Mouse (Mus musculus) olfactory bulb, adult 2 months (tissue): ENCODE data around the gene Gnai2. TPM values are rescaled to one million over a fixed set of nuclear protein-coding genes. Genes with fewer than 3 reads are reported as not detected.

Source experiments
- H3K27ac ChIP-seq: fragments of 200-500 bp; 2 replicates; pipeline ENCODE4 v1.5.1; 2012; ENCODE audit warnings: low read depth, low read length; ENCODE audit not compliant: insufficient read depth
- H3K4me1 ChIP-seq: fragments of 200-500 bp; 2 replicates; pipeline ENCODE4 v1.6.1; 2012; ENCODE audit warnings: low read length; ENCODE audit not compliant: control insufficient read depth, insufficient read depth
- H3K4me3 ChIP-seq: fragments of 200-500 bp; 2 replicates; pipeline ENCODE4 v1.5.1; 2012; ENCODE audit warnings: mild to moderate bottlenecking, low read depth, low read length, moderate library complexity; ENCODE audit not compliant: insufficient read depth
- CTCF ChIP-seq: fragments of 200-500 bp; IDR thresholded peaks from 2 replicates; pipeline ENCODE4 v1.5.1; 2012; ENCODE audit warnings: low read depth, mild to moderate bottlenecking, low read length, moderate library complexity; ENCODE audit not compliant: insufficient read depth
- POLR2A ChIP-seq: fragments of 200-500 bp; IDR thresholded peaks from 2 replicates; pipeline ENCODE4 v1.6.1; 2012; ENCODE audit warnings: mild to moderate bottlenecking, low read depth, low read length, moderate library complexity; ENCODE audit not compliant: insufficient read depth
- WGBS: fragments of 180-500 bp; shearing (Covaris S2); methylation state at CpG from one replicate; pipeline ENCODE4 v1.1.7; 2018; 5-methylcytosine and 5-hydroxymethylcytosine counted together
- polyA plus RNA-seq: library from polyadenylated mRNA; stranded (reverse); fragments of >200 nt; gene quantifications from 2 replicates; pipeline ENCODE4 v1.2.4, GENCODE M21; 2012; ENCODE audit warnings: low replicate concordance; ENCODE audit not compliant: missing spikeins, insufficient read depth, insufficient read length

The Gnai2 gene
- polyA plus RNA-seq, 1 experiment = 1,429 TPM

DNA sequence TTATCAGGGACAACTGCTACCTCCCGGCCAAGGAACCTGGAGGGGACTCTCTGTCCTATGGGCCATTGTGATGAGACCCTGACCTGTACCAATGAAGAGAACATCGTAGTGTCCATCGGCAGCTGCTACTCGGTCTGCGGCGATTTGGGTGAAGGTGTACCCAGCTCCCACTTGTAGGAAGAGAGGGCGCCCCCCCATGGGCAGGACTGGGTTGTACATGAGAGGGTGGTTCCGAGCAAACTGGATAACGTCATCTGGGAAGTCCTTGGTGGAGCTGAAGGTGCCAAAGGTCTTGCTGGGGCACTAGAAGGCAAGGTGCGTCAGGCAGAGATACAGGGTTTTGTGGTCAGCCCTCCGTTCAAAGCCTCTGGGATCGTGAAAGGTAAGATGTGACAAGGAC, 34.4 kb downstream of the Gnai2 start:
- no peak for TF ChIP-seq CTCF
- no peak for TF ChIP-seq POLR2A
- no peak overlapping the region for H3K4me3 ChIP-seq
- 78% methylated on average over 12 of the region's 12 CpGs for WGBS
- H3K4me1 ChIP-seq = peaks cover 5% of the 10 kb centered on the region; the same call in 1 of the 2 replicates
- H3K27ac ChIP-seq = no peak overlapping the region

- WGBS = 73% methylated on average over 14 of the region's 14 CpGs
- Histone ChIP-seq H3K27ac (no peak overlapping the region), H3K4me1 (peaks cover 5% of the 10 kb centered on the region; the same call in 1 of the 2 replicates), H3K4me3 (no peak overlapping the region)
- TF ChIP-seq CTCF = no peak
- TF ChIP-seq POLR2A = no peak
Observed at GRCm38 (mm10) chr9:107599842-107600241, 35.3 kb downstream of the Gnai2 start.

DNA sequence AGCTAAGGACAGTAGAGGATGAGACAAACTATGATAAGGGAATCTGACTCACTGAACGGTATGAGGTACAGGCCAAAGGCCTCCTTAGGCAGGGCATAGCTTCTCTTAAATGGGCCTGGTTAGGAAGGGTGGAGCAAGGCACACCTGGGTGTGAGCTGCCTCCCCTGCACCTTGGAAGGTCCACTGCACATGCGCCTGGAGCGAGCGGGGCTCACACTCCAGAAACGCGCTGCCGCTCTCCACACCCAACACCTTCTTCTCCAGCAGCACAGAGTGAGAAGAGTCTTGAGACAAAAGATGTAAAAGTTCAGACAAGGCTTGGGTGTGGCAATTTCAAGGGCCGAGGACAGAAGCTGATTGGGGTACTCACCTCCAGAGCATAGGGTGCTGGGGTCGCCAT, 35.7 kb downstream of the Gnai2 start:
- TF ChIP-seq POLR2A = no peak
- TF ChIP-seq CTCF = no peak
- H3K4me1 ChIP-seq = peaks cover 5% of the 10 kb centered on the region; the same call in 1 of the 2 replicates
- no peak overlapping the region for H3K4me3 ChIP-seq
- no peak overlapping the region for H3K27ac ChIP-seq
- 94% methylated on average over 9 of the region's 9 CpGs for WGBS

GRCm38 (mm10) chr9:107598385-107598784, 36.8 kb downstream of the Gnai2 start:
- Histone ChIP-seq H3K4me1 (peaks cover 5% of the 10 kb centered on the region; the same call in 1 of the 2 replicates), H3K4me3 (no peak overlapping the region), H3K27ac (no peak overlapping the region)
- WGBS = 84% methylated on average over 5 of the region's 5 CpGs
- TF ChIP-seq CTCF (no peak), POLR2A (no peak)

DNA sequence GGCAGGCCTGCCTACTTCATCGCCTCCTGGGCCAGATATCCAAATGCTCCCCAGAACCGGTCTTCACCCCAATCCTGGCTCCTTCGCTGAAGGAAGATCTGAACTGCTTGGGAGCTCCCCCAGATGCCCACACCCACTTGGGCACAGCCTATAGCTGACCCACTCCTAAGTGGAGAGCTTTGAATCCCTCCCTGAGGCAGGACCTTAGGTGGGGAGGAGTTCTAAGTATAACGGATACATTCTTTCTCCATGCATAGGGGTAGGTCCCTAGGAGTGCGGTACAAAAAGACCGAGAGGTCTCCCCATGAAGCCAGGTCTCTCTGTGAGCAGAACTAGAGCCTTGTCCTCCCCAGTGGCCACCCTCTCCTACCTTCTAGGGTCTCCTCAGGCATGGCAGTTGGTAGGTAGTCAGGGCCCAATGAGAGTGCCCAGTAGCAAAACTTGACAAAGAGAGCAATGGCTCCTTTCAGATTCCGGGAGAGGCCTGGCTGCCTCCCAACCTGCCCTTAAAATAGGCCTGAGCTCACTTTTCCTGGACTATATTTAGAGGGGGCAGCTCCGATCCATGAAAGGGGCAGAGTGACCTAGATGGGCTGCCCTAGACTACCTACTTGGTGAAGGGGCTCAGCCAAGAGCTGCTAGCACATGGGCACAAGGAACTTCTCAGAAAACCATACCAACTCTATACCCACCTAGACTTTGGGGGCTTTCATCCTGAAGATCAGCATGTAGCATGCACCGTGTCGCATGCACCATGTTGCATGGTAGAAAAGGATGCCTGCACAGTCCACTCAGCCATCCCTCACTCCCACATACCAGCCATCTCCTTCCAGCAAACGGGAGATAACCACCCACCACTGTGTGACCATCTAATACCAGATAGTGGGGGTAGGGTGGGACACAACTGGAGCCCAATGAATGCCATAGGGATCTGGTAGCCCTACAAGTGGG, 38.3 kb downstream of the Gnai2 start:
- H3K27ac ChIP-seq = no peak overlapping the region
- WGBS = 81% methylated on average over 11 of the region's 11 CpGs
- no peak overlapping the region for H3K4me3 ChIP-seq
- no peak for TF ChIP-seq CTCF
- peaks cover 4% of the 10 kb centered on the region; the same call in 1 of the 2 replicates for H3K4me1 ChIP-seq

DNA sequence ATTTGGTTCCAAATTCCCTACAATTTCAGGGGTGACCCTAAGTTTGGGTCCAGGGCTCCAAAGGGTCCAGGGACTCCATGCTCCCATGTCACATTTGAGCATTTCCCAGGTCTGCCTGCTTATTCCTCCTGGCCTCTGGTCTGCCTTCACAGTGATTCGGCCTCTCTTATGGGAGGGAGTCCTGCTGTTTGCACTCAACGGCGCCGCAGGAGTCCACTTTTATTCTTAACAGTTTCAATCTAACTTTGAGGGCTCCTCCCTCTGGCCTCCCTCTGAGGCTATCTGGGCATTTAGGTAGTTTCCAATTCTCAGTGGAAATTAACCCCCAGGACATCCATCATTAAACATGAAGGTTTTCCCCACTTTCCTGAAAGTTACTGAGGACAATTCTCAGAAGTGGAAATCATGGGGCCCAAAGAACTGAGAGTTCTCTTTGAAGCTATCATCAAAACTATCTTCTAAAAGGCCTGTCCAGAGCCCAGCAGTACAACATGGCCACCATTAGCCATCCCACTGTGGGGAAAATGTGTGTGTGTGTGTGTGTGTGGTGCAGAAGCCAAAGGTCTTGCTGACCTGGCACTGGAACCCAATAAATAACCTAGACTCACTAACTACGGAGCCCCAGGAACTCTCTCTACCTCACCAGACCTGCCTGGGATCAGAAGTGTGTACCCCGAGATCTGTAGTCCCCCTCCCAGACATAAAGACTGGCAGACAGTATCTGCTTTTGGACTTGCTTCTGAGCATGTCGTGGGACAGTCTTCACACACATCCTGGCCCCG, 40.7 kb downstream of the Gnai2 start:
- TF ChIP-seq CTCF = no peak
- no peak for TF ChIP-seq POLR2A
- Histone ChIP-seq H3K4me1 (0 out of 2 replicates have a peak, but pooled peaks cover 3% of the 10 kb centered on the region), H3K27ac (no peak overlapping the region), H3K4me3 (no peak overlapping the region)
- WGBS = 79% methylated on average over 8 of the region's 8 CpGs

- TF ChIP-seq CTCF (no peak), POLR2A (no peak)
- peaks cover 2% of the 10 kb centered on the region; the same call in 1 of the 2 replicates for H3K4me1 ChIP-seq
- H3K27ac ChIP-seq = no peak overlapping the region
- WGBS = 82% methylated on average over 11 of the region's 11 CpGs
- no peak overlapping the region for H3K4me3 ChIP-seq
Observed at GRCm38 (mm10) chr9:107593101-107593976, 41.8 kb downstream of the Gnai2 start.

DNA sequence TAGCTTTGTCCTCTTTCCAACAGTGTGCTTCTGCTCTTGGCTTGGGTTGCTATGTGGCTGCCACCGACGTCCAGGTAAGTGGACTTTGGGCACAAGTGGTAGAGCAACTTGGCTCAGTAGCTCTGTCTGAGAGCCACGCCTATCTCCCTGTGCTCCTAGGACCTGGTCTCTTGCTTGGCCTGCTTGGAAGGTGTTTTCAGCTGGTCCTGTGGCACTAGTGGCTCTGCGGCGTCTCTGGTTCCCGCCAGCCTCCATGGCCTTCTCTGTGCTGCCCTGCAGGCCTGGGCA, 44.5 kb downstream of the Gnai2 start:
- Histone ChIP-seq H3K4me1 (peaks cover 2% of the 10 kb centered on the region; the same call in 1 of the 2 replicates), H3K4me3 (no peak overlapping the region), H3K27ac (no peak overlapping the region)
- TF ChIP-seq POLR2A (no peak), CTCF (no peak)
- WGBS = 93% methylated on average over 6 of the region's 6 CpGs
